29 mouse cellular contexts compared by ENCODE assay signal in genomic region chr6:117756176-117756575, GRCm38 (mm10).
DNase-seq lines count a peak whose midpoint lies in the region; ATAC-seq and TF ChIP-seq lines count a peak whose summit lies in the region.
"Had no signal": no experiment of that assay in that cellular context is flagged by ENCODE, and none has a peak within 500 bp of the region (broad histone marks: within the 10 kb centered on the region; RNA-seq: fewer than 3 reads in every experiment).

No protein-coding gene starts in this region.

- H3K27ac ChIP-seq in kidney, adult 2 months (ENCODE audit: insufficient read depth, low read depth, low read length), result no peak overlapping the region
- H3K27ac ChIP-seq: embryonic facial prominence, embryonic 13.5 days; gastrocnemius, adult 2 months; heart, embryonic 15.5 days; hindbrain, embryonic 13.5 days; liver, embryonic 14.5 days; stomach, postnatal 0 days had no signal

- 76% methylated on average over 9 of the region's 9 CpGs for WGBS in kidney, adult 2 months

- TF ChIP-seq CTCF in kidney, adult 2 months (conservative IDR thresholded peaks at IDR 0.05; ENCODE audit: insufficient read depth, insufficient read length, low read depth, low read length), result no peak

- ATAC-seq in granulocyte monocyte progenitor cell, adult 5-6 weeks (replicated peaks; ENCODE audit: poor library complexity, severe bottlenecking), result peak; percentile 73
- ATAC-seq: forebrain, embryonic 16.5 days; intestine, embryonic 16.5 days; midbrain, embryonic 16.5 days had no signal

- no peak for TF ChIP-seq POLR2A in kidney, adult 2 months (IDR thresholded peaks at IDR 0.05; ENCODE audit: low read depth, low read length)

- peak; percentile 8 for DNase-seq in right cerebral cortex, postnatal 14 days
- no peak for DNase-seq in right cerebral cortex, adult 18-20 months
- peak; percentile 24 for DNase-seq in R1 (ENCODE audit: low read depth, low spot score)
- DNase-seq in cerebellum, postnatal 25 days, result no peak
- no peak for DNase-seq in kidney, adult 2 months
- no peak for DNase-seq in urinary bladder, postnatal 4 days (ENCODE audit: low spot score in 2 of 2)
- DNase-seq: adrenal gland, postnatal 14 days; B cell, adult 2 months; cerebellum, adult 18-20 months; cerebellum, postnatal 14 days; embryo, embryonic 11 days; gastrocnemius, adult 2 months; heart, postnatal 36 days; kidney, postnatal 14 days; layer of hippocampus, adult 9-11 months; liver; lung, adult 2 months; lung, postnatal 14 days; spleen, adult 18-20 months; thymus, postnatal 4 days had no signal

- H3K4me3 ChIP-seq in kidney, adult 2 months (ENCODE audit: insufficient read depth, low read depth, low read length), result no peak overlapping the region
- H3K4me3 ChIP-seq: embryonic facial prominence, embryonic 13.5 days; gastrocnemius, adult 2 months; heart, embryonic 15.5 days; hindbrain, embryonic 13.5 days had no signal

- H3K27me3 ChIP-seq in kidney, adult 2 months (replicated peaks; ENCODE audit: control insufficient read depth, insufficient read depth, low read length), result no peaks in the 10 kb centered on the region
- H3K27me3 ChIP-seq: embryonic facial prominence, embryonic 13.5 days; heart, embryonic 15.5 days; hindbrain, embryonic 13.5 days had no signal

- H3K4me1 ChIP-seq in kidney, adult 2 months (ENCODE audit: control insufficient read depth, insufficient read depth, low read length), result no peaks in the 10 kb centered on the region
- H3K4me1 ChIP-seq: embryonic facial prominence, embryonic 13.5 days; heart, embryonic 15.5 days; hindbrain, embryonic 13.5 days had no signal

- no peaks in the 10 kb centered on the region for H3K36me3 ChIP-seq in kidney, adult 2 months (ENCODE audit: control insufficient read depth, insufficient read depth, low read length)
- H3K36me3 ChIP-seq: embryonic facial prominence, embryonic 13.5 days; heart, embryonic 15.5 days; hindbrain, embryonic 13.5 days had no signal

Comparison
In these comparisons a context has a peak if more than half of its experiments do, and no peak if none do; other contexts are left out.
1. DNase-seq: peak in right cerebral cortex, postnatal 14 days (single experiment) and R1 (single experiment); none in right cerebral cortex, adult 18-20 months (single experiment), cerebellum, postnatal 25 days (0 of 2), kidney, adult 2 months (single experiment) and urinary bladder, postnatal 4 days (0 of 2).